Mouse (Mus musculus): ENCODE results near the gene Spata48.

Gene Spata48

GRCm38 (mm10) chr11:11545948-11546347, 84.1 kb downstream of the Spata48 start:
- DNase-seq = no peak

GRCm38 (mm10) chr11:11546903-11547511, 85.1 kb downstream of the Spata48 start:
- DNase-seq = no peak

- DNase-seq = no peak
These were observed 85.8 kb downstream of the Spata48 start for GRCm38 (mm10) chr11:11547597-11548240.

GRCm38 (mm10) chr11:11555563-11555962, 93.7 kb downstream of the Spata48 start:
- DNase-seq = no peak

- DNase-seq = no peak
These were observed 94.3 kb downstream of the Spata48 start for GRCm38 (mm10) chr11:11556186-11556585.

- DNase-seq = peak; percentile 12
These were observed 95.5 kb downstream of the Spata48 start for GRCm38 (mm10) chr11:11557173-11557967.

- DNase-seq = no peak
These were observed 96.8 kb downstream of the Spata48 start for GRCm38 (mm10) chr11:11558662-11559061.

- no peak for DNase-seq
These were observed 97.3 kb downstream of the Spata48 start for GRCm38 (mm10) chr11:11559099-11559686.

- DNase-seq = no peak
These were observed 99.2 kb downstream of the Spata48 start for GRCm38 (mm10) chr11:11561118-11561517.

- no peak for DNase-seq
These were observed 102.6 kb downstream of the Spata48 start for GRCm38 (mm10) chr11:11564266-11565044.
